In genomic region chr5:150459801-150460200, GRCm38 (mm10) we compare ENCODE assay signal across 16 mouse cellular contexts. TPM values are rescaled to one million over a fixed set of nuclear protein-coding genes. Genes with fewer than 3 reads are reported as not detected.
DNase-seq lines count a peak whose midpoint lies in the region; ATAC-seq and TF ChIP-seq lines count a peak whose summit lies in the region.
"Had no signal": no experiment of that assay in that cellular context is flagged by ENCODE, and none has a peak within 500 bp of the region (broad histone marks: within the 10 kb centered on the region; RNA-seq: fewer than 3 reads in every experiment).

No protein-coding gene starts in this region.

- TF ChIP-seq EP300 in stomach, postnatal 0 days (optimal IDR thresholded peaks at IDR 0.05), result no peak

- H3K36me3 ChIP-seq in kidney, adult 2 months (ENCODE audit: control insufficient read depth, insufficient read depth, low read length), result no peaks in the 10 kb centered on the region
- H3K36me3 ChIP-seq in stomach, postnatal 0 days (ENCODE audit: control insufficient read depth, insufficient read depth, low read length), result no peaks in the 10 kb centered on the region
- H3K36me3 ChIP-seq in forebrain, embryonic 16.5 days (ENCODE audit: control insufficient read depth, insufficient read depth), result peaks cover 17% of the 10 kb centered on the region

- TF ChIP-seq POLR2A in kidney, adult 2 months (IDR thresholded peaks at IDR 0.05; ENCODE audit: low read depth, low read length), result no peak

- no peaks in the 10 kb centered on the region for H3K27me3 ChIP-seq in kidney, adult 2 months (replicated peaks; ENCODE audit: control insufficient read depth, insufficient read depth, low read length)
- H3K27me3 ChIP-seq in stomach, postnatal 0 days (ENCODE audit: control insufficient read depth, insufficient read depth, low read length), result no peaks in the 10 kb centered on the region
- no peaks in the 10 kb centered on the region for H3K27me3 ChIP-seq in forebrain, embryonic 16.5 days (replicated peaks; ENCODE audit: control insufficient read depth, insufficient read depth, low read length)
- H3K27me3 ChIP-seq: midbrain, embryonic 15.5 days; neural tube, embryonic 13.5 days had no signal

- H3K4me3 ChIP-seq in kidney, adult 2 months (ENCODE audit: insufficient read depth, low read depth, low read length), result no peak overlapping the region
- H3K4me3 ChIP-seq in stomach, postnatal 0 days (ENCODE audit: low read depth, low read length), result no peak overlapping the region
- H3K4me3 ChIP-seq in forebrain, embryonic 16.5 days (replicated peaks; ENCODE audit: low read length), result no peak overlapping the region
- H3K4me3 ChIP-seq: midbrain, embryonic 15.5 days; neural tube, embryonic 13.5 days had no signal

- no peak for DNase-seq in kidney, adult 2 months
- no peak for DNase-seq in kidney, postnatal 25 days
- peak; percentile 34 for DNase-seq in lung, postnatal 36 days
- no peak for DNase-seq in lung, adult 18-20 months
- DNase-seq in ZHBTc4 (ENCODE audit: low read depth, low spot score), result peak; percentile 56
- no peak for DNase-seq in stomach, postnatal 0 days (ENCODE audit: low spot score)
- DNase-seq in spleen, adult 18-20 months, result no peak
- DNase-seq: cerebellum, adult 9-10 months; heart, adult 18-20 months; left cerebral cortex, postnatal 4 days had no signal

- H3K4me1 ChIP-seq in kidney, adult 2 months (ENCODE audit: control insufficient read depth, insufficient read depth, low read length), result no peaks in the 10 kb centered on the region
- H3K4me1 ChIP-seq in stomach, postnatal 0 days (replicated peaks; ENCODE audit: control insufficient read depth, insufficient read depth), result no peaks in the 10 kb centered on the region; the same call in 1 of the 2 replicates
- no peaks in the 10 kb centered on the region for H3K4me1 ChIP-seq in forebrain, embryonic 16.5 days (replicated peaks; ENCODE audit: control insufficient read depth, insufficient read depth, low read length)
- H3K4me1 ChIP-seq: midbrain, embryonic 15.5 days had no signal

- TF ChIP-seq CTCF in kidney, adult 2 months (conservative IDR thresholded peaks at IDR 0.05; ENCODE audit: insufficient read depth, insufficient read length, low read depth, low read length), result 0 out of 2 replicates have a peak, but pooled peaks have one; percentile 15
- peak; percentile 46 for TF ChIP-seq CTCF in stomach, postnatal 0 days (IDR thresholded peaks at IDR 0.05; ENCODE audit: low read depth)

- H3K9me3 ChIP-seq in stomach, postnatal 0 days (ENCODE audit: control insufficient read depth, low read length), result no peaks in the 10 kb centered on the region
- H3K9me3 ChIP-seq in forebrain, embryonic 16.5 days (ENCODE audit: control insufficient read depth, low read length), result no peaks in the 10 kb centered on the region
- H3K9me3 ChIP-seq: midbrain, embryonic 15.5 days; neural tube, embryonic 13.5 days had no signal

- H3K27ac ChIP-seq in kidney, adult 2 months (ENCODE audit: insufficient read depth, low read depth, low read length), result no peak overlapping the region
- H3K27ac ChIP-seq in stomach, postnatal 0 days (replicated peaks), result no peak overlapping the region
- no peak overlapping the region for H3K27ac ChIP-seq in forebrain, embryonic 16.5 days (ENCODE audit: low read length)
- H3K27ac ChIP-seq: midbrain, embryonic 15.5 days; neural tube, embryonic 13.5 days had no signal

- 84% methylated on average over 4 of the region's 4 CpGs for WGBS in kidney, adult 2 months
- 83% methylated on average over 4 of the region's 4 CpGs for WGBS in stomach, postnatal 0 days
- 77% methylated on average over 4 of the region's 4 CpGs for WGBS in forebrain, embryonic 16.5 days

- H3K9ac ChIP-seq in stomach, postnatal 0 days (ENCODE audit: low read length), result no peak overlapping the region
- no peak overlapping the region for H3K9ac ChIP-seq in forebrain, embryonic 16.5 days (replicated peaks; ENCODE audit: low read depth, low read length)
- H3K9ac ChIP-seq: midbrain, embryonic 15.5 days; neural tube, embryonic 13.5 days had no signal

- ATAC-seq in stomach, postnatal 0 days (ENCODE audit: low FRiP score, low TSS enrichment), result no peak
- ATAC-seq in forebrain, embryonic 16.5 days, result no peak
- ATAC-seq: midbrain, embryonic 15.5 days had no signal

- H3K4me2 ChIP-seq in stomach, postnatal 0 days (replicated peaks; ENCODE audit: low read depth), result no peak overlapping the region
- H3K4me2 ChIP-seq in forebrain, embryonic 16.5 days (ENCODE audit: low read length), result no peak overlapping the region
- H3K4me2 ChIP-seq: midbrain, embryonic 15.5 days; neural tube, embryonic 13.5 days had no signal

RNA-seq across cellular contexts. Expression of gene Zar1l, which starts 58.2 kb away (rescaled TPM):
- not detected in 2 replicates for polyA plus RNA-seq in kidney, adult 2 months (2012; rRNA removed)
- polyA plus RNA-seq in stomach, postnatal 0 days (2015; fragmentation: Nextera tagmentation; extraction: Ambion mirVana), result not detected in 2 replicates
- polyA plus RNA-seq in forebrain, embryonic 16.5 days (2015; fragmentation: Nextera tagmentation; extraction: Ambion mirVana), result not detected in 2 replicates
- polyA plus RNA-seq: intestine, embryonic 14.5 days; lung, embryonic 16.5 days; midbrain, embryonic 15.5 days; neural tube, embryonic 13.5 days; stomach, embryonic 16.5 days had no signal

Comparison
In these comparisons a context has a peak if more than half of its experiments do, and no peak if none do; other contexts are left out.
1. DNase-seq: peak in lung, postnatal 36 days (single experiment) and ZHBTc4 (single experiment); none in kidney, adult 2 months (single experiment), kidney, postnatal 25 days (0 of 2), lung, adult 18-20 months (0 of 2), stomach, postnatal 0 days (single experiment) and spleen, adult 18-20 months (0 of 2).